Mouse (Mus musculus) kidney, embryonic 14.5 days (tissue): ENCODE data around the gene Fancg. TPM values are rescaled to one million over a fixed set of nuclear protein-coding genes. Genes with fewer than 3 reads are reported as not detected.
"Not testable (repeated sequence)": the region's sequence is repeated elsewhere in the genome, so short reads cannot be mapped to it uniquely, and the experiment has no call there.

ENCODE experiments used
- ATAC-seq: fragments of 200-750 bp; cut with Nextera tagmentation; 2 replicates; pipeline ENCODE4 v1.8.0; 2017; ENCODE audit warnings: moderate number of reproducible peaks, mild to moderate bottlenecking, moderate TSS enrichment, moderate library complexity; ENCODE audit not compliant: low FRiP score, low TSS enrichment
- H3K27ac ChIP-seq: fragments of 300-500 bp; sonication (generic); 2 replicates; pipeline ENCODE4 v1.5.1; 2014; ENCODE audit warnings: low read depth, mild to moderate bottlenecking, low read length, moderate library complexity, mixed read lengths
- H3K27me3 ChIP-seq: fragments of 300-500 bp; sonication (generic); 2 replicates; pipeline ENCODE4 v1.6.1; 2014; ENCODE audit warnings: mild to moderate bottlenecking, low read length; ENCODE audit not compliant: control insufficient read depth, insufficient read depth
- H3K36me3 ChIP-seq: fragments of 300-500 bp; sonication (generic); 2 replicates; pipeline ENCODE4 v1.6.1; 2014; ENCODE audit warnings: low read length, mixed read lengths; ENCODE audit not compliant: control insufficient read depth, insufficient read depth
- H3K4me1 ChIP-seq: fragments of 300-500 bp; sonication (generic); 2 replicates; pipeline ENCODE4 v1.6.1; 2014; ENCODE audit warnings: low read length, mixed read lengths; ENCODE audit not compliant: control insufficient read depth, insufficient read depth
- H3K4me2 ChIP-seq: fragments of 300-500 bp; sonication (generic); replicated peaks from 2 replicates; pipeline ENCODE4 v1.6.1; 2014; ENCODE audit warnings: low read depth, mild to moderate bottlenecking, low read length
- H3K4me3 ChIP-seq: fragments of 300-500 bp; sonication (generic); 2 replicates; pipeline ENCODE4 v1.5.1; 2014; ENCODE audit warnings: mild to moderate bottlenecking, low read length
- H3K9ac ChIP-seq: fragments of 300-500 bp; sonication (generic); 2 replicates; pipeline ENCODE4 v1.6.1; 2014; ENCODE audit warnings: low read depth, mild to moderate bottlenecking, low read length, moderate library complexity
- H3K9me3 ChIP-seq: fragments of 300-500 bp; sonication (generic); 2 replicates; pipeline ENCODE4 v1.6.1; 2016; ENCODE audit warnings: low read length; ENCODE audit not compliant: control insufficient read depth
- WGBS: fragments of 180-500 bp; shearing (Covaris S2); extraction: QIAGEN DNeasy Blood & Tissue Kit; methylation state at CpG from one replicate; pipeline ENCODE4 v1.1.7; 2014; 5-methylcytosine and 5-hydroxymethylcytosine counted together
- polyA plus RNA-seq: library from polyadenylated mRNA; unstranded; fragments of >200 nt; fragmentation: Nextera tagmentation; extraction: Ambion mirVana; gene quantifications from 2 replicates; pipeline ENCODE4 v1.2.1, GENCODE M21; 2014

Gene Fancg
- polyA plus RNA-seq, 1 experiment from 2014 or later, result 16.9 TPM

GRCm38 (mm10) chr4:42988296-42988695, 22.0 kb downstream of the Fancg start:
- H3K9me3 ChIP-seq, result no peaks in the 10 kb centered on the region
- H3K4me3 ChIP-seq, result no peak overlapping the region
- no peak overlapping the region for H3K27ac ChIP-seq
- H3K9ac ChIP-seq, result no peak overlapping the region
- no peak for ATAC-seq
- H3K4me1 ChIP-seq, result no peaks in the 10 kb centered on the region
- no peak overlapping the region for H3K4me2 ChIP-seq
- H3K36me3 ChIP-seq, result peaks cover 96% of the 10 kb centered on the region
- 79% methylated on average over 1 of the region's 1 CpGs for WGBS
- H3K27me3 ChIP-seq, result no peaks in the 10 kb centered on the region

GRCm38 (mm10) chr4:42980467-42980866, 29.8 kb downstream of the Fancg start:
- H3K36me3 ChIP-seq, result peaks cover 75% of the 10 kb centered on the region
- 91% methylated on average over 7 of the region's 8 CpGs for WGBS

GRCm38 (mm10) chr4:42978062-42978461, 32.2 kb downstream of the Fancg start:
- no peak for ATAC-seq
- no peaks in the 10 kb centered on the region for H3K9me3 ChIP-seq
- no peaks in the 10 kb centered on the region for H3K4me1 ChIP-seq
- H3K36me3 ChIP-seq, result peaks cover 51% of the 10 kb centered on the region
- H3K27ac ChIP-seq, result no peak overlapping the region
- no peak overlapping the region for H3K9ac ChIP-seq
- H3K27me3 ChIP-seq, result no peaks in the 10 kb centered on the region
- H3K4me2 ChIP-seq, result no peak overlapping the region
- H3K4me3 ChIP-seq, result no peak overlapping the region
- 94% methylated on average over 4 of the region's 4 CpGs for WGBS

More at GRCm38 (mm10) chr4:42980467-42980866, 29.8 kb downstream of the Fancg start:
- not testable (repeated sequence) for H3K9ac ChIP-seq, H3K4me3 ChIP-seq, H3K27me3 ChIP-seq, H3K4me2 ChIP-seq, H3K4me1 ChIP-seq, H3K9me3 ChIP-seq, ATAC-seq, H3K27ac ChIP-seq

- no peaks in the 10 kb centered on the region for H3K9me3 ChIP-seq
- H3K4me2 ChIP-seq, result no peak overlapping the region
- H3K9ac ChIP-seq, result no peak overlapping the region
- H3K27ac ChIP-seq, result no peak overlapping the region
- peaks cover 14% of the 10 kb centered on the region for H3K36me3 ChIP-seq
- H3K4me1 ChIP-seq, result no peaks in the 10 kb centered on the region
- no peaks in the 10 kb centered on the region for H3K27me3 ChIP-seq
- 85% methylated on average over 5 of the region's 5 CpGs for WGBS
- H3K4me3 ChIP-seq, result no peak overlapping the region
- no peak for ATAC-seq
Measured at GRCm38 (mm10) chr4:42973868-42974267, 36.4 kb downstream of the Fancg start.

GRCm38 (mm10) chr4:42972952-42973351, 37.4 kb downstream of the Fancg start:
- Histone ChIP-seq H3K27me3 (no peaks in the 10 kb centered on the region), H3K9ac (no peak overlapping the region), H3K4me3 (no peak overlapping the region), H3K4me2 (no peak overlapping the region), H3K27ac (no peak overlapping the region), H3K9me3 (no peaks in the 10 kb centered on the region), H3K36me3 (peaks cover 5% of the 10 kb centered on the region; the same call in 1 of the 2 replicates), H3K4me1 (no peaks in the 10 kb centered on the region)
- ATAC-seq, result no peak
- 60% methylated on average over 4 of the region's 4 CpGs for WGBS

GRCm38 (mm10) chr4:42969304-42969703, 41.0 kb downstream of the Fancg start, which contains the start of gene 1700022I11Rik:
Gene 1700022I11Rik, plus strand, starts transcription at chr4:42969604.
- Histone ChIP-seq H3K9me3 (no peaks in the 10 kb centered on the region), H3K36me3 (no peaks in the 10 kb centered on the region), H3K4me1 (no peaks in the 10 kb centered on the region), H3K4me2 (no peak within 1 kb of the TSS), H3K27me3 (no peaks in the 10 kb centered on the region), H3K4me3 (no peak within 1 kb of the TSS), H3K9ac (no peak within 1 kb of the TSS), H3K27ac (no peak within 1 kb of the TSS)
- ATAC-seq, result no peak
- WGBS, result 94% methylated on average over 4 of the region's 4 CpGs

GRCm38 (mm10) chr4:42965039-42965719, 45.1 kb downstream of the Fancg start:
- no peak overlapping the region for H3K4me3 ChIP-seq
- H3K9ac ChIP-seq, result no peak overlapping the region
- H3K27me3 ChIP-seq, result no peaks in the 10 kb centered on the region
- WGBS, result 17% methylated on average over 12 of the region's 12 CpGs
- no peaks in the 10 kb centered on the region for H3K9me3 ChIP-seq
- H3K4me2 ChIP-seq, result no peak overlapping the region; the same call in 1 of the 2 replicates
- H3K27ac ChIP-seq, result no peak overlapping the region
- ATAC-seq, result 0 out of 2 replicates have a peak, but pooled peaks have one; percentile 32
- no peaks in the 10 kb centered on the region for H3K4me1 ChIP-seq
- no peaks in the 10 kb centered on the region for H3K36me3 ChIP-seq

GRCm38 (mm10) chr4:42963480-42963879, 46.8 kb downstream of the Fancg start:
- H3K27ac ChIP-seq, result no peak overlapping the region
- 89% methylated on average over 2 of the region's 2 CpGs for WGBS

GRCm38 (mm10) chr4:42961592-42961991, 48.7 kb downstream of the Fancg start:
- Histone ChIP-seq H3K27me3 (no peaks in the 10 kb centered on the region), H3K4me1 (no peaks in the 10 kb centered on the region), H3K4me3 (no peak overlapping the region), H3K36me3 (peaks cover 14% of the 10 kb centered on the region), H3K4me2 (no peak overlapping the region), H3K27ac (no peak overlapping the region), H3K9ac (no peak overlapping the region), H3K9me3 (no peaks in the 10 kb centered on the region)
- 37% methylated on average over 4 of the region's 4 CpGs for WGBS
- ATAC-seq, result no peak

More at GRCm38 (mm10) chr4:42963480-42963879, 46.8 kb downstream of the Fancg start:
- H3K27me3 ChIP-seq, result no peaks in the 10 kb centered on the region
- H3K4me1 ChIP-seq, result no peaks in the 10 kb centered on the region
- no peaks in the 10 kb centered on the region for H3K36me3 ChIP-seq
- H3K9me3 ChIP-seq, result no peaks in the 10 kb centered on the region
- H3K9ac ChIP-seq, result no peak overlapping the region
- ATAC-seq, result no peak
- H3K4me2 ChIP-seq, result no peak overlapping the region
- H3K4me3 ChIP-seq, result no peak overlapping the region
